Mouse (Mus musculus) cerebellum, postnatal 36 days (tissue): ENCODE measurements around the gene Gm3286.
"Not testable (repeated sequence)": the region's sequence is repeated elsewhere in the genome, so short reads cannot be mapped to it uniquely, and the experiment has no call there.

Experiments
- DNase-seq, 2 experiments: peaks; one replicate each; pipeline ENCODE4 v3.0.0; 2021 to 2022; ENCODE audit warnings: mixed read lengths in 2 of 2

Gene Gm3286

GRCm38 (mm10) chr5:95510458-95510857 is at the start of gene Gm3286:
Gene Gm3286 (plus strand): TSS chr5:95510758.
- not testable (repeated sequence) for DNase-seq
